Mouse (Mus musculus) right cerebral cortex, postnatal 14 days (tissue): ENCODE data around the gene Arrb1.
"Not testable (repeated sequence)": the region's sequence is repeated elsewhere in the genome, so short reads cannot be mapped to it uniquely, and the experiment has no call there.

Experiments used
- DNase-seq: peaks from one replicate; pipeline ENCODE4 v3.0.0; 2022

Gene Arrb1

GRCm38 (mm10) chr7:99534901-99535735, at the start of gene Arrb1:
TSS of gene Arrb1 (plus strand) at chr7:99535466.
- peak; percentile 82 for DNase-seq

- no peak for DNase-seq
Measured at GRCm38 (mm10) chr7:99489708-99490107, 45.6 kb upstream of the Arrb1 start.

- DNase-seq, result no peak
Measured at GRCm38 (mm10) chr7:99499128-99499527, 36.1 kb upstream of the Arrb1 start.

- DNase-seq, result peak; percentile 91
Measured at GRCm38 (mm10) chr7:99500201-99500600, 35.1 kb upstream of the Arrb1 start.

- DNase-seq, result no peak
Measured at GRCm38 (mm10) chr7:99500655-99501054, 34.6 kb upstream of the Arrb1 start.

GRCm38 (mm10) chr7:99501148-99501547, 34.1 kb upstream of the Arrb1 start:
- DNase-seq, result no peak

- DNase-seq, result no peak
Measured at GRCm38 (mm10) chr7:99504556-99504955, 30.7 kb upstream of the Arrb1 start.

GRCm38 (mm10) chr7:99508187-99508586, 27.1 kb upstream of the Arrb1 start:
- not testable (repeated sequence) for DNase-seq

GRCm38 (mm10) chr7:99510087-99510501, 25.2 kb upstream of the Arrb1 start:
- DNase-seq, result peak; percentile 70

GRCm38 (mm10) chr7:99516092-99516813, 19.0 kb upstream of the Arrb1 start:
- DNase-seq, result no peak

- DNase-seq, result no peak
Measured at GRCm38 (mm10) chr7:99516814-99517157, 18.5 kb upstream of the Arrb1 start.

GRCm38 (mm10) chr7:99518954-99519644, 16.2 kb upstream of the Arrb1 start:
- DNase-seq, result no peak

GRCm38 (mm10) chr7:99523121-99523520, 12.1 kb upstream of the Arrb1 start:
- no peak for DNase-seq

GRCm38 (mm10) chr7:99523837-99524236, 11.4 kb upstream of the Arrb1 start:
- no peak for DNase-seq

- DNase-seq, result no peak
Measured at GRCm38 (mm10) chr7:99528547-99528946, 6.7 kb upstream of the Arrb1 start.

- no peak for DNase-seq
Measured at GRCm38 (mm10) chr7:99529410-99529809, 5.9 kb upstream of the Arrb1 start.

GRCm38 (mm10) chr7:99531408-99531970, 3.8 kb upstream of the Arrb1 start:
- DNase-seq, result no peak

- no peak for DNase-seq
Measured at GRCm38 (mm10) chr7:99532526-99532925, 2.7 kb upstream of the Arrb1 start.

GRCm38 (mm10) chr7:99533600-99533999, 1.7 kb upstream of the Arrb1 start:
- no peak for DNase-seq

- DNase-seq, result no peak
Measured at GRCm38 (mm10) chr7:99534501-99534900, 765 bp upstream of the Arrb1 start.

GRCm38 (mm10) chr7:99535741-99536501, 655 bp downstream of the Arrb1 start:
- DNase-seq, result no peak

GRCm38 (mm10) chr7:99537183-99537756, 2.0 kb downstream of the Arrb1 start:
- DNase-seq, result no peak
